Mouse (Mus musculus) retina, adult 2 months (tissue): ENCODE data around the gene Ifitm7.
"Not testable (repeated sequence)": the region's sequence is repeated elsewhere in the genome, so short reads cannot be mapped to it uniquely, and the experiment has no call there.

Source experiments
- DNase-seq: peaks from one replicate; pipeline ENCODE4 v3.0.0-alpha.2; 2012; ENCODE audit warnings: low read depth, low spot score

The Ifitm7 gene

DNA sequence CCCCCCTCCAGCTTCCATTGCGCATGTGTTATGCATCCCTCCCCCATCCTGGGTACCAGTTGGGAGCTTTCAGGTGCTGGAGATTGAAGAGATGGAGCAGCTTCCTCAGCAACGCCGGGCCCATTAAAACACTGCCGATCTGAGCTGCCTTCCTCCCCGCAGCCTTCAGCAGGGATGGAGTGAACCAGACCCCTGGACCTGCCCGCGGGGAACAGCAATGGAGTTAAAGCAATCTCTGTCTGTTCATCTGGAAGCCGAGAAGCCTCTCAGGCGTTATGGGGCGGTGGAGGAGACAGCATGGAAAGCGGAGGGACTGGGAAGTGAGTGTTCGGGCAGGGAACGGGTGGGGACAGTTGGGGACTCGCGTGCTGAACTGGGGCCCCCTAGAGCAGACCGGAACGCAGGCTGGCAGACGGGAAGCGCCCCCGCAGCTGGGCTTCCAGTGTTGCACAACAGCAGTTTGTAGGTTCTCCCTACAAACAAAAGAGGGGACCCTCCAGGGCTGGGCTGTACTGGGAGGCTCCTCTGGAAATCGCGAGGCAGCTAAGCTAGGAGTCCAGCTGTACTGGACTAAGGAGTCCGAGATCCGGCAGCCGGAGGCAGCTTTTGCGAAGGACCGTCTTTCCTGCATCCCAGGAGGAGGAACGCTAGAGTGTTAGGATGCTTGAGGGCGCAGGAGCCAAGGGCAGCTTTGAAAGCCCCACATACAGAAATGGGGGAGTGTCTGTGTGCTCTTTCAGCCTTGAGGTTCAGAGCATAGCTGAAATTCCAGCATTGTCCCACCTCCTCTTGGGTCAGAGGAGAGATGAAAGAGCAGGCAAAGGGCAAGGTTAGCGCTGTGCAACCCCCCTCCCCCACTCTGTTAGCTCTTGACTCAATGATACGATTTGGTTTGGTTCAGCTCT, at the start of gene Ifitm7, which contains the start of gene 2900011O08Rik:
TSS of gene Ifitm7 (minus strand) at position 315 of the 905 bp plus-strand sequence.
TSS of gene 2900011O08Rik (plus strand) at position 31 of the 905 bp plus-strand sequence.
- no peak for DNase-seq

DNA sequence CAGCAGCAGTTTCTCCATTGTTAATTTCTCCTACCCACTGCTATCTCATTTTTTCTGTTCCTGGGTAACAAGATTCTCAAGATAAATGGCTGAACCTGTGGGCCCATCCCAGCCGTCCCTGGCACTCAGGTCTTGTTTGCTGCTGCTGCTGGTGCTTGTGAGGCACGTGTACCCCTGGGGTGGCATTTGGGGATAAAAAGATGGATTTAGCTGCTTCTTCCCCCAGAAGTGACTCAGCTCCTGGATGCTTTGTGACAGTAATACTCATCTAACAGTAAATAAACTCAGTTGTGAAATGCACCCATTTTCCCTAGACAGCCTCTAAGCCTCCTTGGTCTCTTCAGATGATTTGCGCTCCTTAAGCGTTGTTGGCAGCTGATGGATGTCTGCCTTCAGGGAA, 46.4 kb upstream of the Ifitm7 start:
- DNase-seq, result no peak

DNA sequence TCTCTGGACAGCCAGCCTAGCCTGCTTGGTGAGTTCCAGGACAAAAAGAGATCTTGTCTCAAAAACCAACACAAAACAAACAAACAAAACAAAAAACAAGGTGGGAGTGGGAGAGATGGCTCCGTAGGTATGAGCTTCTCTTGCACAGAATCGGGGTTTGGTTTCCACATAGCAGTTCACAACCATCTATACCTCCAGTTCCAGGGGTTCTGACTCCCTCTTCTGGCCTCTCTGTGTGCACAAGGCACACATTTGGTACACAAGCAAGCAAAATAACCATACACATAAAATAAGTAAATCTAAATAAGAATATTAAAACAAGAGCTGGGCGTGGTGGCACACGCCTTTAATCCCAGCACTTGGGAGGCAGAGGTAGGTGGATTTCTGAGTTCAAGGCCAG, 44.0 kb upstream of the Ifitm7 start:
- no peak for DNase-seq

DNA sequence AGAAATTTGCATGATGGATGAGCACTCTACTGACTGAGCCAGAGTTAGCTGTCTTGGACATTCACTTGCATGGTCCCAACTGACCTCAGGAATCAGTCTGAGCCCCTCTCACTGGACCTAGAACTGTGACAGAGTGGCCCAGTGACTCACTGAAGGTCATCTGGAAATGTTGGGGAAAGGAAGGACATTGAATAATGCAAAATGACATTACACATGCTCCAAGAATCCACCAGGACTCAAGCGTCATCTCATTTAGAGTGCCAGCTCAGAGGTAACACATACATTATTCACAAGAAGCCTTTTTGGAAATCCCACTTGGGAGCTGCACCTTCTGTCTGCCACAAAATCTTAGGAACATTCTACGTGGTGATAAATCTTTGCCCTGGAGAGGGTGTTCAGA, 43.2 kb upstream of the Ifitm7 start:
- no peak for DNase-seq

DNA sequence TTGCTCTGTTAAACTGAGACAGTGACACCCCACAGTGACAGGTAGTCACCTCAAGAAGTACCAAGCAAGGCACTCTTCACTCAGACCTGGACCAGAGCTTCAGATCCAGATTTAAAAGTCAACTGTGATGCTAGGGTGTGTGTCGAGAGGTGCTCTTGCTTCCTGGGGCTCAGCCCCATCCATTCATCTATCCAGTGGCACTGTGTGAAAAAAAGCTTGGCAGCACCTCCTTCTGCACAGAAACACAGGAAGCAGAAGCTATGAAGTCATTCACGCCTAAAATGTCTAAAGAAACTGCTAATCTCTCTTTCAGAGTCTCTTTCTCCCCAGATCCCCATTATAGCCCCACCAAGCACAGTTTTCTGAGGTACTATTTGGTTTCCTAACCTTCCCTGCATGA, 42.4 kb upstream of the Ifitm7 start:
- no peak for DNase-seq

DNA sequence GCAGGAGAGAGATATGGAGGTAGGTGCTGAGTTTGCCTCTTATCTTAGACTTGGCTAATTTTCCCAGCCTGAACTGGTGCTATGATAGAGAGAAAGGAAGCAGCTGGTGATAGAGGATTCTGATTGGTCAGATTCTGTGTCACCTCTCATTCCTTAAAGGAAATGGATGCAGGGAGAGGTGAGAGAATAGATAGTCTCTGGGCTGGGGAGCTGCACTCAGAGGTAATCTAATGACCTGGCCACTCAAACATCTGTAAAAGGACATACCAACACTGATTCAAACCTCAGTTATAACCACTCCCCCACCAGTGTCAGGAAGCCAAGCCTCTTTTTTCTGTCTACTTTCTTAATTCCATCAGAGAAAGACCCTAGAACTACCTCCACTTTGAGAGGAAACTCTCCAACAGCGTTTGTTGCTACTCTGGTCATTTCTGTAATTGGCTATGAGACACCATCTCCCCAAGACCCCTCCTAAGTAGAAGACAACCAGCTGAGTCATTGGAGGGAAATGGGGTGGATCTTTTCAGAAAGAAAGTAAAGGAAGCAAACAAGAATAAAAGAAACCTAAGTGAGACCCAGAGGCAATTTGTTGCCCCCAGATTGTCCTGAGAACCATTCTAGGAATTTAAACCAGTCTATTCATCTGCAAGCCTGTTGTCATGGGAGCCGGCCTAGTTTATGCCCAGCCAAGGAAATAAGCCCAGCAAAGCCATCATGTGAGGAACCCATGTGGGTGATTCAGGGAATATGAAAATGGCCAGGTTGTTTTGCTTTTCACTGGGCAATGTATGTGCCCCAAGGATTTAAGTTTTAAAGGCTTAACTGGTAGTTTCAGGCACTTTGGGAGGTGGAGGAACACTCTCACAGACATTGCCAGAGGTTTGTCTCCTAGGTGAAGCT, 38.7 kb upstream of the Ifitm7 start:
- no peak for DNase-seq

DNA sequence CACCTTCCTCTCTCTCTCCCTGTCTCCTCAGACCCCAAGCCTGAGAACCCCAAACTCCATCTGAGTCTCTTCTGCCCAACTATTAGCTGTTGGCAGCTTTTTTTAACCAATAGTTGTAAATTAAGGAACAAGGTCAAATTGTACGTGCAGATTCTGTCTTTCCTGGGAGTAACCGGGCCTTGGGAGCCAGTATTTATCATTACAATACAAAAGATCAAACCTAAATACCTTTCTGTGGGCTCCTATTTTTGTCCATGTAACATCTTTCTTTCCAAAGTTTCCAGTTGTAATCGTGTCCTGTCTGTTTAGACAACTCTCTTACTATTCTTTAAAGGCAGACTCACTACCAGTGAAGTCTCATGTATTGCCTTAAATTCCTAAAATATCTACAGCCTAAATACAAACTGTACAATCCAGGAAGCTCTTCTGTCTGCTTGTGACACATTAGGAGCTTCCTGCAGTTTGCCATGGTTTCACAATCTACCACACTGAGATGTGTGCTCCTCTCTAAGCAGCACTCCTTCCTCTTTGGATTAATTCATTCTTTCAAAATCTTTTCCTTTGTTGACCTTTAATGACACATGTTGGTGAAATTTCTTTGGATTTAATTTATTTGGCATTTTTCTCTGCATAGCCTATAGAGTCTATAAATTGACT, 34.6 kb upstream of the Ifitm7 start:
- DNase-seq, result no peak

DNA sequence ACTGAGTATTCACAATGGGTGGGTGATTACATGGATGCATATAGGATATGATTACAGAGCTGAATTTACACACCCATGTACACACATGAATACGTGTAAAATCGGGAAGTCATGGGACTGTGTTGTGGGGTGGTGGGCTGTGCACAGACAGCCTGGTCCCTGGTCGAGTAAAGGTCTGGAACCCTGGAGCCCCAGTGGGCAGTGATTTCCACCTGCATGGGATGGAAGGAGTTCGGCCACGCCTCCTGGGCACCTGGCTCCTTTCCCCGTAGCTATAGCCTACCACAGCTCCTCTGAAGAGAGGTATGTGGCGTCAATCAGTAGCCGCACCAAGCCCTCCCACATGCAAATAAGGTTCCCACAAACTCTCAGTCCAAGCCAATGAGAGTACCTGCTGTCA, 30.6 kb upstream of the Ifitm7 start:
- DNase-seq, result no peak

DNA sequence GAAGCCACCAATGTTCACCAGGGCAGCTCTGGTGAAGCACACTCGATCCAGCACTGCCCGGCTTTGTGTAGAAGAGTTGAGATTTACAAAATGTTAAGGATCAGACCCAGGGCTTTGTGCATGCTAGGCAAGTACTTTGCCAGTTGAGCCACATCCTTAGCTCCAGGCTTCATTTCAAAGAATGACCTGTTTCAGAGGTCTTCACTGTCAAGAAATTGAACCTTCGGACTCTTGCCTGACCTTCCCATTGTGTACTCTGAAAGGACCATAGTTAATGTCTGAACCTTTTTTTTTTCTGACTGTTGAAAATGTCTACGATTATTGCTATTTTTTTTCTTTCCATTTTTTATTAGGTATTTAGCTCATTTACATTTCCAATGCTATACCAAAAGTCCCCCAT, 23.3 kb upstream of the Ifitm7 start:
- no peak for DNase-seq

DNA sequence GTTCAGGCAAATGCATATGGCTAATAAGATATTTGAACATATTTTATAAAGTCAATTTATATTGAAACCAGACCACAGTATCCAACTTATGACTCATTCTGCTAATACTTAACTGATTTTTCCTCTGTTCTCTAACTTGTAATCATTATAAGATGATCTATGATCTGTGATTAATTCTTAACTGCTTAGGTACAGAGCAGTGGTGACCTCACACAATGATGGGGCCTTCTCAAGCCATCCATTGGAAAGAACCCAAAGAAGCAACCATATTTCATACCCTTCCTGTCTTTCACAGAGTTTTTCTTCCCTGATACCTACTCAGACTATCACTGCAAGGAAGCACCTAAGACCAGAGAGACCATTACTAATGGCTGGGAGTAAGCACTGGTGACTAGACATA, 22.0 kb upstream of the Ifitm7 start:
- DNase-seq, result no peak

DNA sequence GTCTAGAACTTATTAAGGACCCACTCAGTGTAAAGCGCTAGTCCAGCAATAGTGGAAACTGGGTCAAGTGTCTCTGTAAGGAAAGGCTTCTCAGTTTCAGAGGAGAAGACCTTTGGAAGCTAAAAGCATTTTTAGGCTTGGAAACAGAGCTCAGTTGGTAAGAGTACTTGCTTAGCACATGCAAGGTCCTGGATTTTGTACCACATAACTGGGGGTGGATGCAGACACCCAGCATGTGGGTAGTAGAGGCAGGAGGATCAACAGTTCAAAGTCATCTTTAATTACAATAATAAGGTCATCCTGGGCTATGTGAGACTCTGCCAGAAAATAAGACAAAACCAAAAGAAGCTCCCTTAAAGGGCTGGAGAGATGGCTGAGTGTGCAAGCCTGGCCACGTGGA, 21.4 kb upstream of the Ifitm7 start:
- no peak for DNase-seq

DNA sequence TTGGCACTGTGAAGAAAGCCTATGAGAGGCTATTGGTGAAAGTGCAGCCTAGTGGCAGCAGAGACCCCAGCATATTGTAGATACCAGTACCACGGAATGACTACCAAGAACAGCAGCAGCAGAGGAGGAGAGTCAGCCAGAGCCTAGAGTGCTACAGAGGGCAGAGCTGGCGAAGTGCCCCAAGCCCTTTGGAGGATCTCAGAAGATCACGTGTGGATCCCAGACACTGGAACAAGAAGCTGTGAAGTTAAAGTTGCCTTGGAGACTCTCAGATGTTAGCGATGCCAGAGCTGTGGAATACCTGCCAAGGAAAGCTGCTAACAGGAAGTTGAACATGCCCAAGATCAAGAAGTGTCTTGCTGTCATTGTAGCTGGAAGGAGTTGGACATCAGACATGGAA, 18.6 kb upstream of the Ifitm7 start:
- no peak for DNase-seq

DNA sequence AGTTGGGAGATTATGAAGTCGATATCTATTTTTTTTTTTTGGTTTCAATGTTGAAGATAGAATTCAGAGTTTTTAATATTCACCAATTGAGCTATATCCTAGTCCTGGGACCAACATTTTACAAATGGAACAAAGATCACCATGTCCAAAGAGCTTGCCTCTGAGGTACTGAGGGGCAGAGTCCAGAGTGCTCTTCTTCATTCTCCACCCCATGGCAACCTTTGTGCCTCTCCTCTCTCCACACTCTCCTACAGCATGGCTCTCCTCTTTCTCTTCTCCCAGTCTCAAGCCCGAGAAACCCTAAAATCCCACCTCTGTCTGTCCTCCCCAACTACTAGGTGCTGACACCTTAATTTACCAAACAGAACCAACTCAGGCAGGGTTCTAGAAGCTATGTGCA, 18.0 kb upstream of the Ifitm7 start:
- DNase-seq, result no peak

DNA sequence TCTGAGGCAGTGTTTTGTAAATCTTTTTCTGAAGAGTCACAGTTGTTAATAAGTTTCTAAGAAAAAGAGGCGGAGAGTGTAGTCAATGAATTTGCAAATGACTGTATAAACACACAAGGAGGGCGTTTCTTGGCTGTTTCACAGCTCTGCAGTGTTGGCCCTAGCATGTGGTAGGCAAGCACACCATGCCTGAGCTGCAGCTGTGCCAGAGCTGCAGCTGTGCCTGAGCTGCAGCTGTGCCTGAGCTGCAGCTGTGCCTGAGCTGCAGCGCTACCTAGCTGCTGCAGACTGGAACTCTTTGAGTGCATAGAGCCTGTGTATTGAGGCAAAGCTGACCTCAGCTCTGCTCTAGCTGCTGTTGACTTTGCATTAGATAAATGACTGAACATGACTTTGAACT, 17.5 kb upstream of the Ifitm7 start:
- DNase-seq, result no peak

DNA sequence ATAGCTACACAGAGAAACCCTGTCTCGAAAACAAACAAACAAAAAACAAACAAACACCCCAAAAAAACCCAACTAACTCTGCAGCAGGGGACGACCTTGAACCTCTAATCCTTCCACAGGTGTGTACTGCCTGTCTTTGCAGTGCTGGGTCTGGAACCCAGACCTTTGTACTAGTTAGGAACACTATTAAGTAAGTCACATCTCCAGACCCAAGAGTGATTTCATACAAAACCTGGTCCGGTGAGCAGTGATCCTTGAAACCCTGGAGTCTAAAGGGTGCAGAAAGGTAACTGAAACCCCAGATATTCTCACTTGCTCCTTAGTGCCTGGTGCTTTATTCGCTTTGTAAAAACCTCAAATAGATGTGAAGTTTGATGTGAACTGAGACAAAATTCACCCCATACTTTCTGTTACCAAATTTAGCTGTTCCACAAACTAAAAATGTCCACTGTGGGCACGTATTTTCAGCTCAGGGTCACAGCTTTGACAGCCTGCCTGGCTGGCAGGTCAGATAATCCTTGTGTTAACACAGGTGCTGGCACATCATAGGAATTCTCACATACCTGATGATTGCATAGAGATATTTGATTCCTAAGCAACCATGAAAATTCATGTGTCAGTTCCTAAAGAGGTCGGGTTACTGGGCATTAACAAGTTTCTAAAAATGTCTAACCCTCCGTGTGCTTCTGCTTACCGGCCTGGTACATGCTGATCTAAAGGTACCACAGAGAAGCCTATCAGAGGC, 16.9 kb upstream of the Ifitm7 start:
- no peak for DNase-seq

DNA sequence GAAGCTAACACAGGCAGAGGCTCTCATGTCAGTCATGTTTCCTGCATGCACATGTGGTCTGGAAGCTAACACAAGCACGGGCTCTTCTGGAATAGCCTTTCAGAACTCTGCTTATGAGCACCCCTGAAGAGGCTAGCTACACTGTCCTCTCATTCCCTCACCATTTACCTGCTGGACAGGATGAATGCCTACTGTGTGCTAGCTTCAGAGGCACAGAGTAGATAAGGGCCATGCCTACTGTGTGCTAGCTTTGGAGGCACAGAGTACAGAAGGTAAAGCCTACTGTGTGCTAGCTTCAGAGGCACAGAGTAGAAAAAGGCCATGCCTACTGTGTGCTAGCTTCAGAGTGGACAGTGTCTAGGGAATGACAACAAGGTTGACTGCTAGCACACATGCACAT, 7.8 kb upstream of the Ifitm7 start:
- no peak for DNase-seq

DNA sequence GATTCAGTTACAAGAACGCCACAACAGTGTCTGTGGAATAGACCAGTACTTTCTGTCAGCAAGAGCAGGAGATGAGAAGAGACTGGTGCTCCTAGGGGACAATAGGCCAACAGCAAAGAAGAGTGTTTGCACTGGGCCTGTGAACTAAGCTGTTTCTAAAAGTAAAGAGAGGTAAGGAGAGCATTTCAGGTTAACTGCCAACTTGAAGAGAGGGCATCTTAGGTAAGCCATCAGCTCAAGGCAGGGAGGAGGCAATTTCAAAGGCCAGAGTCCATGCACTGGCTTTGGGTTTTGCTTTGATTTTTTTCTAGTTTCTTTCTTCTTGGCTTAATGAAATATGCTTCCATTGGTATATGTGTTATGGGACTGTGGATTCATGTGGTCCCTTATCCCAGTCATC, 7.4 kb upstream of the Ifitm7 start:
- no peak for DNase-seq

DNA sequence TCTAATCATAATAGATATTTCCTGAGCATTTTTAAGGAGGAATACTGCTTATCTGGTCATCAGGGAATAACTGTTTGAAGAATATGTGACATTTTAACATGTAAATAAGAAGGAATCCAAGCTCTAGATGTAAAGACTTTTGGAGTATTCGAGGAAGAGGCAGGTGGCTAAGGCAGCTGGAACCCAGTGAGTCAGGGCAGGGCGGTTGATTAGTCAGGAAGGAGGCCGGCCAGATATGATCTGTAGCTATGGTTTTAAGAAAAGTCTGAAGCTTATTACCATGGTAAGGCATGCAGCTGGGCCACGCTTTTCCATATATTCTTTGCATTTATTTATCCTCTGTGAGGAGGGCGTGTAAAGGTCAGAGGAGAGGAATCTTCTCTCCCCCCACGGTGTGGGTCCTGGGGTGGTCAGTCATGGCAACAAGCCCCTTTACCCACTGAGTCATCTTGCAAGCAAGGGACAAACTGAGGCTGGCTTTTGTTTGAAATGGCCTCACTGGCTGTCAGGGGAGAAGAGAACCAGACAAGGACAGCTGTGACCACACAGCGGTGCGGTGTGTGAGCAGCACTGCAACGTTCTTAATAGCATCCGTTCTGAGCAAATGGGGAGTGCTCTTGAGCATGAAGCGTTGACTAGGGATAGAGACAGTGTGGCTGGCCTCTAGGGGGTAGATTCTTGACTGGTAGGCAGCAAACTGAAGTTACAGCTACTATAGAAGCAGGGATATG, 6.0 kb upstream of the Ifitm7 start:
- no peak for DNase-seq

DNA sequence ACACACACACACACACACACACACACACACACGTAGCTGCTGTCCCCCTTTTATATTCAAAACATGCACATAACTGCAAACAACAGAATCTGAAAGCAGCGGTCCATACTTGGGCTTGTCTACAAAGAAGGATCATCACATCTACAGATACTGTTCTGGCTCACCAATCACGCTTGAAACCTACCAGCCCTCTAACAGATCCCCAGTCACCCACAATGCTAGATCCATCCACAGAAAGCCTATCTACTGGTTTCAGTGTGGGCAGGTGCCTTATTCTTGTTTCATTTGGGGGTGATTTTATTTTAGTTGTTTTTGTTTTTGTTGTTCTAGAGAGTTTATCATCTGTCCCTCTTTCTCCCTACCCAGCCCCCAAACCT, 503 bp downstream of the Ifitm7 start:
- DNase-seq, result no peak

DNA sequence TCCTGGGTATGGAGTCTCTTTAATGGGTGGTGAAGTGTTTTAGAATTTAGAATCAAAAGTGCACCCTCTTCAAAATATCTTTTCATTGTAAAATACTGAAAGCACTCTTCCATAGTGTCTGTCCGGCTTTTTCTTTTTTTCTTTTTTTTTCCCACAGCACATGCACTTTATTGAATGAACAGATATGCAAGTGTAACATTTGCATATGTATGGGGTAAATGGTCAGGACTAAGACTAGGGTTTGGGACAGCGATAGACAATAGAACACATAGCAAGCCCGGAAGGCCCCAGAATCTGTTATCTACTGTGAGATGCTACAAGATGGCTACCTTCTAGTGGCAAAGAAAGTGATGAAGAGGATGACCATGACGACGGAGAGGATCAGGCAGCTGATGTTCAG, 3.5 kb downstream of the Ifitm7 start:
- no peak for DNase-seq

DNA sequence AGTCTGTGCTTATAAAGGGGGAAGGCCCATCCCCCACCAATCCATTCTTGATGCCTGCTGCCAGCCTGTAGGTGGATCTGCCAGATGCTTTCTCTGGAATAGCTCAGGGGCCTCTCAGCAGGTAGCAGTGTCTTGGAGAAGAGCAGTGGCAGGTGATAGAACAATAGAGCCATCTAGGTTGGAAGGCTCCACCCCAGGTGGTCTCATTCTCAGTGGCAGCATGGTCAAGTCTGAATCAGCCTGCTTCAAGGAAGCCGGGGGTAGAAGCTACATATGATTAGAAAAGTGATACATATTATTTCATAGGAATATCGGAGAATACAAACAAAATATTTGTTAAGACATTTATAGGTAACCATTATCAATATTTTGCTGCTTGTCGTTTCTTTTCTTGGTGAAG, 5.0 kb downstream of the Ifitm7 start:
- not testable (repeated sequence) for DNase-seq
